Mouse (Mus musculus): ENCODE measurements at regions not wholly inside any gene's neighbourhood (a gene's known extent, or its start where the extent isn't known, plus 50 kb on each side); places are given as distances from the start of the nearest gene placed in this dataset.
A peak's percentile ranks its signal among the peaks of the same experiment; 100 is the strongest.

GRCm38 (mm10) chr14:25137312-25137711 is 321.7 kb upstream of the Zmiz1 start:
- Histone ChIP-seq H3K36me3 (ENCODE audit: control insufficient read depth, insufficient read depth, low read length) (no peaks in the 10 kb centered on the region), H3K4me2 (ENCODE audit: low read depth, low read length) (no peak overlapping the region), H3K9me3 (ENCODE audit: control insufficient read depth, low read length) (no peaks in the 10 kb centered on the region), H3K4me1 (replicated peaks; ENCODE audit: control insufficient read depth, insufficient read depth, low read length) (peaks cover 23% of the 10 kb centered on the region), H3K27ac (ENCODE audit: low read length) (no peak overlapping the region), H3K4me3 (ENCODE audit: low read length) (no peak overlapping the region), H3K9ac (ENCODE audit: low read length) (no peak overlapping the region), H3K27me3 (ENCODE audit: control insufficient read depth, insufficient read depth, low read depth, low read length) (no peaks in the 10 kb centered on the region)
- 87% methylated on average over 8 of the region's 8 CpGs for WGBS
- no peak for ATAC-seq (ENCODE audit: low read depth)

GRCm38 (mm10) chr14:25138485-25138884 is 320.5 kb upstream of the Zmiz1 start:
- peak; percentile 78 for ATAC-seq (ENCODE audit: low read depth)
- Histone ChIP-seq H3K4me3 (ENCODE audit: low read length) (no peak overlapping the region), H3K4me1 (replicated peaks; ENCODE audit: control insufficient read depth, insufficient read depth, low read length) (peaks cover 23% of the 10 kb centered on the region), H3K9ac (ENCODE audit: low read length) (no peak overlapping the region), H3K9me3 (ENCODE audit: control insufficient read depth, low read length) (no peaks in the 10 kb centered on the region), H3K27ac (ENCODE audit: low read length) (no peak overlapping the region), H3K27me3 (ENCODE audit: control insufficient read depth, insufficient read depth, low read depth, low read length) (no peaks in the 10 kb centered on the region), H3K36me3 (ENCODE audit: control insufficient read depth, insufficient read depth, low read length) (no peaks in the 10 kb centered on the region), H3K4me2 (ENCODE audit: low read depth, low read length) (no peak overlapping the region)
- 37% methylated on average over 3 of the region's 3 CpGs for WGBS

GRCm38 (mm10) chr14:25141933-25142332 is 317.1 kb upstream of the Zmiz1 start:
- no peaks in the 10 kb centered on the region for H3K36me3 ChIP-seq (ENCODE audit: control insufficient read depth, insufficient read depth, low read length)
- no peak for ATAC-seq (ENCODE audit: low read depth)
- H3K4me1 ChIP-seq (replicated peaks; ENCODE audit: control insufficient read depth, insufficient read depth, low read length), result peaks cover 19% of the 10 kb centered on the region
- no peak overlapping the region for H3K9ac ChIP-seq (ENCODE audit: low read length)
- no peak overlapping the region for H3K4me2 ChIP-seq (ENCODE audit: low read depth, low read length)
- 50% methylated on average over 9 of the region's 9 CpGs for WGBS
- H3K9me3 ChIP-seq (ENCODE audit: control insufficient read depth, low read length), result no peaks in the 10 kb centered on the region
- no peak overlapping the region for H3K27ac ChIP-seq (ENCODE audit: low read length)
- H3K27me3 ChIP-seq (ENCODE audit: control insufficient read depth, insufficient read depth, low read depth, low read length), result no peaks in the 10 kb centered on the region
- no peak overlapping the region for H3K4me3 ChIP-seq (ENCODE audit: low read length)

GRCm38 (mm10) chr14:25143051-25143450 is 315.9 kb upstream of the Zmiz1 start:
- peaks cover 19% of the 10 kb centered on the region for H3K4me1 ChIP-seq (replicated peaks; ENCODE audit: control insufficient read depth, insufficient read depth, low read length)
- no peak overlapping the region for H3K27ac ChIP-seq (ENCODE audit: low read length)
- no peaks in the 10 kb centered on the region for H3K36me3 ChIP-seq (ENCODE audit: control insufficient read depth, insufficient read depth, low read length)
- H3K9ac ChIP-seq (ENCODE audit: low read length), result no peak overlapping the region
- H3K9me3 ChIP-seq (ENCODE audit: control insufficient read depth, low read length), result no peaks in the 10 kb centered on the region
- no peak overlapping the region for H3K4me3 ChIP-seq (ENCODE audit: low read length)
- no peaks in the 10 kb centered on the region for H3K27me3 ChIP-seq (ENCODE audit: control insufficient read depth, insufficient read depth, low read depth, low read length)
- no peak for ATAC-seq (ENCODE audit: low read depth)
- no peak overlapping the region for H3K4me2 ChIP-seq (ENCODE audit: low read depth, low read length)
- WGBS, result 73% methylated on average over 4 of the region's 4 CpGs

GRCm38 (mm10) chr14:25147731-25148130 is 311.3 kb upstream of the Zmiz1 start:
- no peaks in the 10 kb centered on the region for H3K27me3 ChIP-seq (ENCODE audit: control insufficient read depth, insufficient read depth, low read depth, low read length)
- H3K27ac ChIP-seq (ENCODE audit: low read length), result no peak overlapping the region
- H3K9me3 ChIP-seq (ENCODE audit: control insufficient read depth, low read length), result no peaks in the 10 kb centered on the region
- 80% methylated on average over 2 of the region's 2 CpGs for WGBS
- H3K9ac ChIP-seq (ENCODE audit: low read length), result no peak overlapping the region
- H3K4me3 ChIP-seq (ENCODE audit: low read length), result no peak overlapping the region
- 0 out of 2 replicates have a peak, but pooled peaks cover under 1% of the 10 kb centered on the region for H3K4me1 ChIP-seq (replicated peaks; ENCODE audit: control insufficient read depth, insufficient read depth, low read length)
- no peak for ATAC-seq (ENCODE audit: low read depth)
- no peaks in the 10 kb centered on the region for H3K36me3 ChIP-seq (ENCODE audit: control insufficient read depth, insufficient read depth, low read length)
- no peak overlapping the region for H3K4me2 ChIP-seq (ENCODE audit: low read depth, low read length)

- 82% methylated on average over 1 of the region's 1 CpGs for WGBS
- Histone ChIP-seq H3K4me1 (replicated peaks; ENCODE audit: control insufficient read depth, insufficient read depth, low read length) (peaks cover 13% of the 10 kb centered on the region), H3K9ac (ENCODE audit: low read length) (no peak overlapping the region), H3K27me3 (ENCODE audit: control insufficient read depth, insufficient read depth, low read depth, low read length) (no peaks in the 10 kb centered on the region), H3K9me3 (ENCODE audit: control insufficient read depth, low read length) (no peaks in the 10 kb centered on the region), H3K36me3 (ENCODE audit: control insufficient read depth, insufficient read depth, low read length) (no peaks in the 10 kb centered on the region), H3K4me2 (ENCODE audit: low read depth, low read length) (no peak overlapping the region), H3K4me3 (ENCODE audit: low read length) (no peak overlapping the region), H3K27ac (ENCODE audit: low read length) (no peak overlapping the region)
- no peak for ATAC-seq (ENCODE audit: low read depth)
Measured at GRCm38 (mm10) chr14:25150968-25151367, 308.0 kb upstream of the Zmiz1 start.

- WGBS, result 54% methylated on average over 2 of the region's 2 CpGs
- Histone ChIP-seq H3K4me1 (replicated peaks; ENCODE audit: control insufficient read depth, insufficient read depth, low read length) (peaks cover 17% of the 10 kb centered on the region), H3K36me3 (ENCODE audit: control insufficient read depth, insufficient read depth, low read length) (no peaks in the 10 kb centered on the region), H3K27ac (ENCODE audit: low read length) (no peak overlapping the region), H3K9me3 (ENCODE audit: control insufficient read depth, low read length) (no peaks in the 10 kb centered on the region), H3K9ac (ENCODE audit: low read length) (no peak overlapping the region), H3K4me3 (ENCODE audit: low read length) (no peak overlapping the region), H3K4me2 (ENCODE audit: low read depth, low read length) (no peak overlapping the region), H3K27me3 (ENCODE audit: control insufficient read depth, insufficient read depth, low read depth, low read length) (no peaks in the 10 kb centered on the region)
- no peak for ATAC-seq (ENCODE audit: low read depth)
Measured at GRCm38 (mm10) chr14:25151485-25151884, 307.5 kb upstream of the Zmiz1 start.

- no peak for ATAC-seq (ENCODE audit: low read depth)
- Histone ChIP-seq H3K4me2 (ENCODE audit: low read depth, low read length) (no peak overlapping the region), H3K9ac (ENCODE audit: low read length) (no peak overlapping the region), H3K36me3 (ENCODE audit: control insufficient read depth, insufficient read depth, low read length) (no peaks in the 10 kb centered on the region), H3K4me3 (ENCODE audit: low read length) (no peak overlapping the region), H3K9me3 (ENCODE audit: control insufficient read depth, low read length) (no peaks in the 10 kb centered on the region), H3K27ac (ENCODE audit: low read length) (no peak overlapping the region), H3K27me3 (ENCODE audit: control insufficient read depth, insufficient read depth, low read depth, low read length) (no peaks in the 10 kb centered on the region), H3K4me1 (replicated peaks; ENCODE audit: control insufficient read depth, insufficient read depth, low read length) (peaks cover 17% of the 10 kb centered on the region)
- 68% methylated on average over 4 of the region's 4 CpGs for WGBS
Measured at GRCm38 (mm10) chr14:25153573-25153972, 305.4 kb upstream of the Zmiz1 start.

GRCm38 (mm10) chr14:25154180-25154579 is 304.8 kb upstream of the Zmiz1 start:
- no peaks in the 10 kb centered on the region for H3K9me3 ChIP-seq (ENCODE audit: control insufficient read depth, low read length)
- WGBS, result 54% methylated on average over 8 of the region's 8 CpGs
- peak; percentile 47 for ATAC-seq (ENCODE audit: low read depth)
- no peak overlapping the region for H3K9ac ChIP-seq (ENCODE audit: low read length)
- no peak overlapping the region for H3K4me2 ChIP-seq (ENCODE audit: low read depth, low read length)
- H3K27me3 ChIP-seq (ENCODE audit: control insufficient read depth, insufficient read depth, low read depth, low read length), result no peaks in the 10 kb centered on the region
- no peak overlapping the region for H3K4me3 ChIP-seq (ENCODE audit: low read length)
- no peak overlapping the region for H3K27ac ChIP-seq (ENCODE audit: low read length)
- peaks cover 17% of the 10 kb centered on the region for H3K4me1 ChIP-seq (replicated peaks; ENCODE audit: control insufficient read depth, insufficient read depth, low read length)
- no peaks in the 10 kb centered on the region for H3K36me3 ChIP-seq (ENCODE audit: control insufficient read depth, insufficient read depth, low read length)
